Mouse (Mus musculus) midbrain, postnatal 0 days (tissue): ENCODE measurements around the gene Pip4k2a. TPM values are rescaled to one million over a fixed set of nuclear protein-coding genes. Genes with fewer than 3 reads are reported as not detected.

Source experiments
- ATAC-seq: fragments of 200-750 bp; cut with Nextera tagmentation; 2 replicates; pipeline ENCODE4 v1.8.0; 2017; ENCODE audit warnings: moderate number of reproducible peaks, mild to moderate bottlenecking, moderate TSS enrichment, moderate library complexity; ENCODE audit not compliant: low FRiP score
- DNase-seq: peaks from one replicate; pipeline ENCODE4 v3.0.0-alpha.2; 2015; ENCODE audit warnings: low spot score
- H3K27ac ChIP-seq: fragments of 300-500 bp; sonication (generic); 2 replicates; pipeline ENCODE4 v1.5.1; 2014; ENCODE audit warnings: low read depth, mild to moderate bottlenecking, low read length, mixed read lengths
- H3K27me3 ChIP-seq: fragments of 300-500 bp; sonication (generic); 2 replicates; pipeline ENCODE4 v1.6.1; 2014; ENCODE audit warnings: low read length, control low read depth, mixed read lengths; ENCODE audit not compliant: insufficient read depth
- H3K36me3 ChIP-seq: fragments of 300-500 bp; sonication (generic); 2 replicates; pipeline ENCODE4 v1.6.1; 2014; ENCODE audit warnings: low read length, control low read depth, mixed read lengths; ENCODE audit not compliant: insufficient read depth
- H3K4me1 ChIP-seq: fragments of 300-500 bp; sonication (generic); 2 replicates; pipeline ENCODE4 v1.6.1; 2014; ENCODE audit warnings: mild to moderate bottlenecking, control low read depth, antibody characterized with exemption, low read length, mixed read lengths; ENCODE audit not compliant: insufficient read depth
- H3K4me2 ChIP-seq: fragments of 300-500 bp; sonication (generic); 2 replicates; pipeline ENCODE4 v1.6.1; 2014; ENCODE audit warnings: low read depth, mild to moderate bottlenecking, low read length, mixed read lengths; ENCODE audit not compliant: poor library complexity, severe bottlenecking
- H3K4me3 ChIP-seq: fragments of 300-500 bp; sonication (generic); 2 replicates; pipeline ENCODE4 v1.5.1; 2014; ENCODE audit warnings: low read depth, mild to moderate bottlenecking, low read length, moderate library complexity
- H3K9ac ChIP-seq: fragments of 300-500 bp; sonication (generic); replicated peaks from 2 replicates; pipeline ENCODE4 v1.6.1; 2014; ENCODE audit warnings: mild to moderate bottlenecking, low read length, moderate library complexity, mixed read lengths; ENCODE audit not compliant: poor library complexity, severe bottlenecking
- H3K9me3 ChIP-seq: fragments of 300-500 bp; sonication (generic); 2 replicates; pipeline ENCODE4 v1.6.1; 2016; ENCODE audit warnings: low read length, control low read depth
- CTCF ChIP-seq: IDR thresholded peaks from 2 replicates; pipeline ENCODE4 v1.5.1; 2016; ENCODE audit warnings: antibody characterized with exemption, mild to moderate bottlenecking
- WGBS: fragments of 180-500 bp; shearing (Covaris S2); extraction: QIAGEN DNeasy Blood & Tissue Kit; methylation state at CpG from one replicate; pipeline ENCODE4 v1.1.7; 2014; 5-methylcytosine and 5-hydroxymethylcytosine counted together
- polyA plus RNA-seq: library from polyadenylated mRNA; unstranded; fragments of >200 nt; fragmentation: Nextera tagmentation; extraction: Ambion mirVana; gene quantifications from 2 replicates; pipeline ENCODE4 v1.2.1, GENCODE M21; 2015
- total RNA-seq: library from RNA; depleted of rRNA; stranded (reverse); fragments of >200 nt; gene quantifications from 2 replicates; pipeline ENCODE4 v1.2.3, GENCODE M21; 2014

The Pip4k2a gene
- total and polyA plus RNA-seq, 2 experiments from 2014 or later, result 7.1 to 8.1 TPM

DNA sequence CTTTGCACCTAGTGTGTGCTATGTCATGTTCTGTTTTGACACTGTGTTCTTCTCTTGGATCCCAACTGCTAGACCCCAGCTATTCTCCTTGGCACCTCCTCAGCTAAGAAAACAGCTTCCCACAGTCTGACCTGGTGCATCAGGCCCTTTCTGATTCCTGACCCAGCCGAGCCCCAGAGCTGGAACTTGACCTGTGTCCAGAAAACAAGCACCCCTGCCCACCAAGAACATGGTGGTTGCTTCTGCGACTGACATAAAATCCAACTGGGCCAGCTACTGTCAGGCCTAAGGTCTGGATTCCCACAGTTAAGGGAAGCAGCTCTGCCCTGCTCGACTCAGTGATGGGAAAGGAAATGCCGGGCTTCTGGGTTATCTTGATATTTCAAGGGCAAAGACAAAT is 54.6 kb downstream of the Pip4k2a start:
- 84% methylated on average over 4 of the region's 4 CpGs for WGBS
- no peak overlapping the region for H3K4me2 ChIP-seq
- H3K9me3 ChIP-seq, result no peaks in the 10 kb centered on the region
- DNase-seq (no peak), ATAC-seq (no peak)
- H3K4me1 ChIP-seq, result no peaks in the 10 kb centered on the region
- H3K27ac ChIP-seq, result no peak overlapping the region
- TF ChIP-seq CTCF, result no peak
- no peak overlapping the region for H3K9ac ChIP-seq
- H3K36me3 ChIP-seq, result no peaks in the 10 kb centered on the region
- H3K4me3 ChIP-seq, result no peak overlapping the region
- no peaks in the 10 kb centered on the region for H3K27me3 ChIP-seq

- ATAC-seq (no peak), DNase-seq (no peak)
- WGBS, result 77% methylated on average over 12 of the region's 12 CpGs
- Histone ChIP-seq H3K9me3 (no peaks in the 10 kb centered on the region), H3K9ac (no peak overlapping the region), H3K36me3 (no peaks in the 10 kb centered on the region), H3K27me3 (no peaks in the 10 kb centered on the region), H3K4me2 (no peak overlapping the region), H3K4me1 (no peaks in the 10 kb centered on the region), H3K4me3 (no peak overlapping the region), H3K27ac (no peak overlapping the region)
- no peak for TF ChIP-seq CTCF
Observed at GRCm38 (mm10) chr2:18940693-18941270, 57.1 kb downstream of the Pip4k2a start.

GRCm38 (mm10) chr2:18938923-18939329 is 59.0 kb downstream of the Pip4k2a start:
- no peak for TF ChIP-seq CTCF
- Histone ChIP-seq H3K4me3 (no peak overlapping the region), H3K36me3 (no peaks in the 10 kb centered on the region), H3K27me3 (no peaks in the 10 kb centered on the region), H3K27ac (no peak overlapping the region), H3K4me1 (no peaks in the 10 kb centered on the region), H3K9me3 (no peaks in the 10 kb centered on the region), H3K9ac (no peak overlapping the region), H3K4me2 (no peak overlapping the region)
- 29% methylated on average over 8 of the region's 8 CpGs for WGBS
- ATAC-seq (no peak), DNase-seq (no peak)

DNA sequence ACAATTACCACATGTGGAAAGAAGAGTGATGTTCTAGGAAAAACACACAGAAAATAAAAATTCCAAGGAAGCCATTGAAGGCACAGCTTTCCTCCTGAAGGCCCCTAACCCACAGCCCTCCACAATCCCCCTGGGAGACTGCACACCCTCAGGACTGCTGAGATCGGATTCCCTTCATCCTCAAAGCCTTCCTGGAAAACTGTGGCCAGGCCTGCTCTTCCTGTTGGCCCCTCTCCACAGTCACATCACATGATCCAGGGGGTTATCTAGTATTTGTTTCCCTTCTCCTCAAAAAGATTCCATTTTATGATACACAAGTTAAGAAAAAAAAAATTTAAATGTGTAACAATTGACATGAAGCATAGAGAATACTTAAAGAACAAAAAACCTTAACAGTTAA is 59.7 kb downstream of the Pip4k2a start:
- H3K9me3 ChIP-seq, result no peaks in the 10 kb centered on the region

GRCm38 (mm10) chr2:18937611-18938010 is 60.3 kb downstream of the Pip4k2a start:
- H3K36me3 ChIP-seq, result no peaks in the 10 kb centered on the region
- no peak overlapping the region for H3K9ac ChIP-seq
- H3K4me3 ChIP-seq, result no peak overlapping the region
- H3K27me3 ChIP-seq, result no peaks in the 10 kb centered on the region
- 51% methylated on average over 2 of the region's 2 CpGs for WGBS
- no peak for DNase-seq
- no peaks in the 10 kb centered on the region for H3K4me1 ChIP-seq
- no peaks in the 10 kb centered on the region for H3K9me3 ChIP-seq
- TF ChIP-seq CTCF, result no peak
- no peak for ATAC-seq
- H3K27ac ChIP-seq, result no peak overlapping the region
- no peak overlapping the region for H3K4me2 ChIP-seq

More for the DNA sequence above, 59.7 kb downstream of the Pip4k2a start:
- H3K4me3 ChIP-seq, result no peak overlapping the region
- H3K4me1 ChIP-seq, result no peaks in the 10 kb centered on the region
- 44% methylated on average over 1 of the region's 1 CpGs for WGBS
- H3K4me2 ChIP-seq, result no peak overlapping the region
- no peak for TF ChIP-seq CTCF
- no peaks in the 10 kb centered on the region for H3K27me3 ChIP-seq
- H3K36me3 ChIP-seq, result no peaks in the 10 kb centered on the region
- 0 out of 2 replicates have a peak overlapping the region, but pooled peaks have one; percentile 39 for H3K9ac ChIP-seq
- ATAC-seq (no peak), DNase-seq (no peak)
- H3K27ac ChIP-seq, result no peak overlapping the region

GRCm38 (mm10) chr2:18936446-18936845 is 61.5 kb downstream of the Pip4k2a start:
- WGBS, result 85% methylated on average over 7 of the region's 7 CpGs
- Histone ChIP-seq H3K4me3 (no peak overlapping the region), H3K9ac (no peak overlapping the region), H3K9me3 (no peaks in the 10 kb centered on the region), H3K36me3 (no peaks in the 10 kb centered on the region), H3K27ac (no peak overlapping the region), H3K4me1 (no peaks in the 10 kb centered on the region), H3K27me3 (no peaks in the 10 kb centered on the region), H3K4me2 (no peak overlapping the region)
- DNase-seq (no peak), ATAC-seq (no peak)
- TF ChIP-seq CTCF, result no peak
